Mouse (Mus musculus): ENCODE results near the gene Reep6.

GRCm38 (mm10) chr10:80356737-80357136 lies 27.0 kb downstream of the Reep6 start:
- TF ChIP-seq CTCF (IDR thresholded peaks at IDR 0.05; ENCODE audit: borderline replicate concordance, insufficient read depth, low read length) (no peak), POLR2A (IDR thresholded peaks at IDR 0.05; ENCODE audit: low read depth, low read length) (no peak)

Measured in embryonic fibroblast, embryonic 13.5 days (primary cell).